Mouse (Mus musculus) embryonic facial prominence, embryonic 12.5 days (tissue): ENCODE data around the gene Ms4a4c. TPM values are rescaled to one million over a fixed set of nuclear protein-coding genes. Genes with fewer than 3 reads are reported as not detected.
"Not testable (repeated sequence)": the region's sequence is repeated elsewhere in the genome, so short reads cannot be mapped to it uniquely, and the experiment has no call there.

Source experiments
- ATAC-seq: fragments of 200-750 bp; cut with Nextera tagmentation; 2 replicates; pipeline ENCODE4 v1.8.0; 2017; ENCODE audit not compliant: insufficient number of reproducible peaks, insufficient read depth, low FRiP score, low TSS enrichment
- H3K27ac ChIP-seq: fragments of 300-500 bp; sonication (generic); 2 replicates; pipeline ENCODE4 v1.5.1; 2016; ENCODE audit warnings: mild to moderate bottlenecking
- H3K27me3 ChIP-seq: fragments of 300-500 bp; sonication (generic); 2 replicates; pipeline ENCODE4 v1.6.1; 2016; ENCODE audit warnings: mild to moderate bottlenecking, moderate library complexity
- H3K36me3 ChIP-seq: fragments of 300-500 bp; sonication (generic); 2 replicates; pipeline ENCODE4 v1.6.1; 2016; ENCODE audit warnings: mild to moderate bottlenecking
- H3K4me1 ChIP-seq: fragments of 300-500 bp; sonication (generic); 2 replicates; pipeline ENCODE4 v1.6.1; 2016
- H3K4me2 ChIP-seq: fragments of 300-500 bp; sonication (generic); replicated peaks from 2 replicates; pipeline ENCODE4 v1.6.1; 2016; ENCODE audit warnings: mild to moderate bottlenecking, moderate library complexity
- H3K4me3 ChIP-seq: fragments of 300-500 bp; sonication (generic); 2 replicates; pipeline ENCODE4 v1.5.1; 2016; ENCODE audit warnings: mild to moderate bottlenecking
- H3K9ac ChIP-seq: fragments of 300-500 bp; sonication (generic); 2 replicates; pipeline ENCODE4 v1.6.1; 2016; ENCODE audit warnings: mild to moderate bottlenecking, moderate library complexity
- H3K9me3 ChIP-seq: fragments of 300-500 bp; sonication (generic); 2 replicates; pipeline ENCODE4 v1.6.1; 2016; ENCODE audit warnings: mild to moderate bottlenecking, moderate library complexity
- WGBS: fragments of 180-500 bp; shearing (Covaris S2); methylation state at CpG from one replicate; pipeline ENCODE4 v1.1.7; 2016; 5-methylcytosine and 5-hydroxymethylcytosine counted together
- polyA plus RNA-seq: library from polyadenylated mRNA; unstranded; fragments of >200 nt; fragmentation: Nextera tagmentation; extraction: Ambion mirVana; gene quantifications from 2 replicates; pipeline ENCODE4 v1.2.1, GENCODE M21; 2016

Gene Ms4a4c
- polyA plus RNA-seq, 1 experiment from 2014 or later, result 0.43 TPM

DNA sequence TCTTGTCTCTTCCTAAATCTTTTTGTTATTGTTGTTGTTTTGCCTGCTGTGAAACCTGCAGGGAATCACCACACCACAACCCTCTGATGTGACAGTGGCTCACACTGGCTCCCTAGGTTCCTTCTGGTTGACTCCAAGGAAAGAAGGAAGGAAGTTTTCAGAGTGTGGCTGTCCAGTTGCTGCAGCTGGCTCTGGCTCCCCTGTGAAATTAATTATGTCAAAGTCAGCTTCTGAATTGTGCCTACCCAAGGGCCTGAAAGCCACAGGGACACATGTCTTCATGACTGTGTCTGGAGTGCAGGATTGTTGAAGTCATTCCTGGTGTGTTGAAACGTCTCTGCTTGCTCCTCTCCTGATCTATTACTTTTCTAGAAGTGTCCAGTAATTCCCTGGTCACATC is 63.8 kb downstream of the Ms4a4c start:
- not testable (repeated sequence) for H3K4me2 ChIP-seq, H3K4me3 ChIP-seq, H3K27ac ChIP-seq, H3K4me1 ChIP-seq, H3K27me3 ChIP-seq, H3K9me3 ChIP-seq, ATAC-seq, H3K36me3 ChIP-seq, H3K9ac ChIP-seq
- 57% methylated on average over 1 of the region's 1 CpGs for WGBS

- H3K27me3 ChIP-seq, result not testable (repeated sequence)
- WGBS, result 86% methylated on average over 4 of the region's 4 CpGs
Measured at GRCm38 (mm10) chr19:11469215-11469614, 64.6 kb downstream of the Ms4a4c start, which contains the start of gene Ms4a6c. Gene Ms4a6c, plus strand, starts transcription at chr19:11469366.

More at GRCm38 (mm10) chr19:11469215-11469614, 64.6 kb downstream of the Ms4a4c start, which contains the start of gene Ms4a6c:
- H3K36me3 ChIP-seq, H3K27ac ChIP-seq, H3K9me3 ChIP-seq, ATAC-seq, H3K4me2 ChIP-seq, H3K4me1 ChIP-seq, H3K4me3 ChIP-seq, H3K9ac ChIP-seq: not testable (repeated sequence)

Other genes starting within 250 kb of the Ms4a4c start
- not detected in 2 replicates for gene 1700025F22Rik, start 239.4 kb upstream of the Ms4a4c start, polyA plus RNA-seq
- not detected in 2 replicates for gene Ms4a13, start 208.0 kb upstream of the Ms4a4c start, polyA plus RNA-seq
- gene Ms4a12, start 172.3 kb upstream of the Ms4a4c start, polyA plus RNA-seq, result not detected in 2 replicates
- 0.05 TPM in 1 of 2 replicates, not detected in the other for gene Ms4a1, start 138.5 kb upstream of the Ms4a4c start, polyA plus RNA-seq
- gene Ms4a5, start 120.9 kb upstream of the Ms4a4c start, polyA plus RNA-seq, result not detected in 2 replicates
- 0.05 TPM in 1 of 2 replicates, not detected in the other for gene Ms4a14, start 90.3 kb upstream of the Ms4a4c start, polyA plus RNA-seq
- 2.9 TPM in 2 replicates for gene Ms4a7, start 68.6 kb upstream of the Ms4a4c start, polyA plus RNA-seq
- gene Ms4a4a, start 29.2 kb upstream of the Ms4a4c start, polyA plus RNA-seq, result 2.1 and 3.0 TPM in 2 replicates
- not detected in 2 replicates for gene Ms4a4b, start 38.8 kb downstream of the Ms4a4c start, polyA plus RNA-seq
- gene Ms4a6c, start 64.6 kb downstream of the Ms4a4c start, polyA plus RNA-seq, result 2.4 and 3.7 TPM in 2 replicates
- not detected in 2 replicates for gene Gm8369, start 81.2 kb downstream of the Ms4a4c start, polyA plus RNA-seq
- 1.8 and 3.1 TPM in 2 replicates for gene Ms4a6b, start 111.7 kb downstream of the Ms4a4c start, polyA plus RNA-seq
- 0.98 and 1.6 TPM in 2 replicates for gene Ms4a4d, start 132.0 kb downstream of the Ms4a4c start, polyA plus RNA-seq
- gene Ms4a6d, start 200.1 kb downstream of the Ms4a4c start, polyA plus RNA-seq, result 1.6 and 3.0 TPM in 2 replicates
- gene Ms4a2, start 218.9 kb downstream of the Ms4a4c start, polyA plus RNA-seq, result 0.22 TPM in 1 of 2 replicates, not detected in the other
- gene Ms4a3, start 236.1 kb downstream of the Ms4a4c start, polyA plus RNA-seq, result not detected in 2 replicates